Mouse (Mus musculus) C2C12 (cell line): ENCODE measurements at regions not wholly inside any gene's neighbourhood (a gene's known extent, or its start where the extent isn't known, plus 50 kb on each side); places are given as distances from the start of the nearest gene placed in this dataset.

Experiments
- H3K27me3 ChIP-seq: one replicate; pipeline ENCODE4 v1.6.1; 2011; ENCODE audit not compliant: control insufficient read depth, insufficient read depth, insufficient read length
- H3K36me3 ChIP-seq: one replicate; pipeline ENCODE4 v1.6.1; 2011; ENCODE audit not compliant: control insufficient read depth, insufficient read depth
- H3K4me3 ChIP-seq: one replicate; pipeline ENCODE4 v1.5.1; 2011; ENCODE audit warnings: mild to moderate bottlenecking, control low read depth; ENCODE audit not compliant: poor library complexity, insufficient read depth, severe bottlenecking
- H3K79me2 ChIP-seq: one replicate; pipeline ENCODE4 v1.6.1; 2011; ENCODE audit not compliant: control insufficient read depth, insufficient read depth
- H3K79me3 ChIP-seq: one replicate; pipeline ENCODE4 v1.6.1; 2011; ENCODE audit warnings: low read depth, control low read depth
- H3ac ChIP-seq: one replicate; pipeline ENCODE3; 2011; ENCODE audit warnings: low read depth; ENCODE audit not compliant: control insufficient read depth, insufficient read length
- CEBPB ChIP-seq: IDR thresholded peaks from one replicate; pipeline ENCODE4 v1.6.1; 2011; ENCODE audit warnings: low read depth, mild to moderate bottlenecking, control low read depth, moderate library complexity
- CTCF ChIP-seq: IDR thresholded peaks from one replicate; pipeline ENCODE4 v1.5.1; 2011; ENCODE audit not compliant: control insufficient read depth, insufficient read depth, insufficient read length
- FOSL1 ChIP-seq: IDR thresholded peaks from one replicate; pipeline ENCODE4 v1.8.0; 2011; ENCODE audit warnings: mild to moderate bottlenecking, low read length; ENCODE audit not compliant: poor library complexity, insufficient read depth, severe bottlenecking
- MAX ChIP-seq: IDR thresholded peaks from one replicate; pipeline ENCODE4 v1.6.1; 2011; ENCODE audit warnings: mild to moderate bottlenecking, control low read depth
- MYOD1 ChIP-seq: IDR thresholded peaks from one replicate; pipeline ENCODE4 v1.6.1; 2011; ENCODE audit warnings: low read depth; ENCODE audit not compliant: control insufficient read depth, insufficient read length
- MYOG ChIP-seq: IDR thresholded peaks from one replicate; pipeline ENCODE4 v1.6.1; 2011; ENCODE audit not compliant: control insufficient read depth, insufficient read length; ENCODE audit errors: extremely low read depth
- USF1 ChIP-seq: IDR thresholded peaks from one replicate; pipeline ENCODE4 v1.6.1; 2011; ENCODE audit warnings: low read depth, mild to moderate bottlenecking, control low read depth, moderate library complexity

GRCm38 (mm10) chr8:89658998-89659944 lies 615.3 kb upstream of the Sall1 start:
- no peaks in the 10 kb centered on the region for H3K79me3 ChIP-seq
- no peaks in the 10 kb centered on the region for H3K36me3 ChIP-seq
- H3ac ChIP-seq, result no peak overlapping the region
- TF ChIP-seq FOSL1 (no peak), CEBPB (no peak), MAX (no peak), MYOD1 (no peak), USF1 (no peak), CTCF (no peak), MYOG (no peak)
- H3K79me2 ChIP-seq, result no peaks in the 10 kb centered on the region
- no peak overlapping the region for H3K4me3 ChIP-seq
- no peaks in the 10 kb centered on the region for H3K27me3 ChIP-seq

GRCm38 (mm10) chr8:89655369-89655768 lies 611.4 kb upstream of the Sall1 start:
- Histone ChIP-seq H3K36me3 (no peaks in the 10 kb centered on the region), H3K79me3 (no peaks in the 10 kb centered on the region), H3K27me3 (no peaks in the 10 kb centered on the region), H3ac (no peak overlapping the region), H3K79me2 (no peaks in the 10 kb centered on the region), H3K4me3 (no peak overlapping the region)
- TF ChIP-seq MYOD1, result no peak
- TF ChIP-seq MAX, result no peak
- TF ChIP-seq FOSL1, result no peak
- no peak for TF ChIP-seq MYOG

GRCm38 (mm10) chr8:89649207-89649890 lies 605.4 kb upstream of the Sall1 start:
- Histone ChIP-seq H3K79me2 (no peaks in the 10 kb centered on the region), H3K27me3 (no peaks in the 10 kb centered on the region), H3K36me3 (no peaks in the 10 kb centered on the region), H3K79me3 (no peaks in the 10 kb centered on the region), H3ac (no peak overlapping the region), H3K4me3 (no peak overlapping the region)
- no peak for TF ChIP-seq MAX
- TF ChIP-seq USF1, result no peak
- no peak for TF ChIP-seq FOSL1
- no peak for TF ChIP-seq MYOG
- no peak for TF ChIP-seq CEBPB
- TF ChIP-seq MYOD1, result no peak
- TF ChIP-seq CTCF, result no peak

- H3K36me3 ChIP-seq, result no peaks in the 10 kb centered on the region
- no peaks in the 10 kb centered on the region for H3K79me3 ChIP-seq
- TF ChIP-seq USF1, result no peak
- no peak for TF ChIP-seq CTCF
- TF ChIP-seq FOSL1, result no peak
- no peak for TF ChIP-seq CEBPB
- TF ChIP-seq MAX, result no peak
- TF ChIP-seq MYOD1, result no peak
- no peak for TF ChIP-seq MYOG
- no peaks in the 10 kb centered on the region for H3K27me3 ChIP-seq
- no peaks in the 10 kb centered on the region for H3K79me2 ChIP-seq
- no peak overlapping the region for H3ac ChIP-seq
- no peak overlapping the region for H3K4me3 ChIP-seq
Measured at GRCm38 (mm10) chr8:89646946-89647345, 603.0 kb upstream of the Sall1 start.

GRCm38 (mm10) chr8:89641339-89641738 lies 597.4 kb upstream of the Sall1 start:
- no peaks in the 10 kb centered on the region for H3K79me3 ChIP-seq
- no peak overlapping the region for H3K4me3 ChIP-seq
- no peaks in the 10 kb centered on the region for H3K79me2 ChIP-seq
- H3ac ChIP-seq, result no peak overlapping the region
- H3K36me3 ChIP-seq, result no peaks in the 10 kb centered on the region
- H3K27me3 ChIP-seq, result no peaks in the 10 kb centered on the region
- TF ChIP-seq MAX (no peak), CTCF (no peak), MYOG (no peak), FOSL1 (no peak), MYOD1 (no peak), USF1 (no peak), CEBPB (no peak)
